Mouse (Mus musculus): Measurements from ENCODE around the gene Sox2.

Gene Sox2

DNA sequence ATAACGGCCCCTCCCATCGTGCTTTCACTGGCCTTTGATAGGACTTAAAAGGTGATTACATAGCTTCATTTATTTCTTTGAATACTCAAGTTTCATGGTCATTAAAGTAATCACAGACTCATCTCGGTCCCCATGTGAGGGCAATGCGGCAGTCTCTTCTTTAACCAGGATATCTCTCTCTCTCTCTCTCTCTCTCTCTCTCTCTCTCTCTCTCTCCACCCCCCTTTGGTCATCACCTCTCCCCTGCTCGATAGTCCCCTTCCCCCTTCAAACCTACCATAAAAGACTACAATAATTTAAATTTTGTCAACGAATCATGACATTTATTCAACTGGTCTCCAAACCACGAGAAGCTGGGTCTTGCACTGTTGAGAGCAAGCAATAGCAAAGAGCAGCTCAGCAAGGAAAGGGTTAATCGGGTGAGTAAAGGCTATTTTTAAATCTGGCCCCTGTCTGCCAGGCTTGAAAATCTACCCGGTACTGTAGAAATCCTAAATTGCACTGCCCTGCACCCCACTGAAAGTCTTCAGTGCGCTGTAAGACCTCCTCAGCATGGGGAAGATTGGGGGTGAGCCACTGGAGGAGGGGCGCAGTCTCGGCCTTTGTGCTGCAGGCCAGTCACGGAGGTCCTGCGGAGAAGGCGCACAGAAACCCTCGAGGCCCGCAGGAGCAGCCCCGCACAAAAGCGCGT lies 41.6 kb downstream of the Sox2 start:
- in situ Hi-C loops (cut with MboI; ENCODE audit: low sequenced_read_pairs) = no loop called here

DNA sequence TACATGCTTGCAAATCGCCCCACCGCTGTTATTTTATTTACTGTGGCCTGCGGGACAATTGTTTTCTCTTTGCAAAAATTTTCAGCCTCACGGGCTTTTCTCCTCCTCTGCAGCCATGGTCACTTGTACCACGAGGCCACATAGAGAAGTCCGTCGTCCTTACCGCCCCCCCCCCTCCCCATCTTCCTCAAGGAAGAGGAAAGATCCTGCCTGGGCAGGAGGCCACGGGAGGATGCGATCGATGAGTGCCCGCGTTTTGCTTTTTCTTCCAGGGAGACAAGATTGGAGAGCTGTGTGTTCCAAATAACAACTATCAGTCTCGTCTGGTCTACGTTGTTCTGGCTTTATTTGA lies 42.2 kb downstream of the Sox2 start:
- in situ Hi-C loops (cut with MboI; ENCODE audit: low sequenced_read_pairs) = no loop called here

Data from CH12F3 (cell line).